Mouse (Mus musculus) adrenal gland, postnatal 14 days (tissue): ENCODE results near the gene Steap2. TPM values are rescaled to one million over a fixed set of nuclear protein-coding genes. Genes with fewer than 3 reads are reported as not detected.

ENCODE experiments used
- DNase-seq: peaks from one replicate; pipeline ENCODE4 v3.0.0; 2021; ENCODE audit warnings: mixed read lengths
- total RNA-seq: library from RNA; stranded (reverse); gene quantifications from 2 replicates; pipeline ENCODE4 v1.2.3, GENCODE M21; 2021

The Steap2 gene
- total RNA-seq, 1 experiment from 2014 or later = 35.8 TPM

GRCm38 (mm10) chr5:5664371-5664926 is 29.9 kb downstream of the Steap2 start:
- no peak for DNase-seq

- DNase-seq = peak; percentile 90
These were observed 30.6 kb downstream of the Steap2 start, which contains the start of gene Cfap69 for GRCm38 (mm10) chr5:5663655-5664370. TSS of gene Cfap69 (minus strand) at chr5:5664239.

GRCm38 (mm10) chr5:5663057-5663456 is 31.3 kb downstream of the Steap2 start:
- DNase-seq = no peak

- no peak for DNase-seq
These were observed 35.7 kb downstream of the Steap2 start for GRCm38 (mm10) chr5:5658680-5659079.

- no peak for DNase-seq
These were observed 36.4 kb downstream of the Steap2 start for GRCm38 (mm10) chr5:5657932-5658331.

GRCm38 (mm10) chr5:5648817-5649569 is 45.4 kb downstream of the Steap2 start:
- DNase-seq = peak; percentile 15

- no peak for DNase-seq
These were observed 48.2 kb downstream of the Steap2 start for GRCm38 (mm10) chr5:5646173-5646572.

GRCm38 (mm10) chr5:5638496-5638895 is 55.9 kb downstream of the Steap2 start:
- no peak for DNase-seq

GRCm38 (mm10) chr5:5625491-5625890 is 68.9 kb downstream of the Steap2 start:
- no peak for DNase-seq

GRCm38 (mm10) chr5:5618329-5618728 is 76.0 kb downstream of the Steap2 start:
- DNase-seq = no peak

Other genes starting within 250 kb of the Steap2 start
- gene 1700015F17Rik, start 215.4 kb downstream of the Steap2 start, total RNA-seq = not detected in 2 replicates
- gene Cldn12, start 179.6 kb downstream of the Steap2 start, total RNA-seq = 20.4 and 21.3 TPM in 2 replicates
- 15.9 and 19.4 TPM in 2 replicates for gene Gtpbp10, start 135.0 kb downstream of the Steap2 start, total RNA-seq
- not detected in 2 replicates for gene Gm8773, start 120.8 kb downstream of the Steap2 start, total RNA-seq
- 6.8 TPM in 2 replicates for gene Cfap69, start 30.3 kb downstream of the Steap2 start, total RNA-seq
- 26.6 and 37.6 TPM in 2 replicates for gene Steap1, start 54.7 kb upstream of the Steap2 start, total RNA-seq